Mouse (Mus musculus): ENCODE results near the gene Nmi. TPM values are rescaled to one million over a fixed set of nuclear protein-coding genes. Genes with fewer than 3 reads are reported as not detected.

Gene Nmi
- polyA plus RNA-seq, 1 experiment, result not detected

- no peaks in the 10 kb centered on the region for H3K27me3 ChIP-seq (ENCODE audit: control insufficient read depth)
- H3K4me3 ChIP-seq (replicated peaks), result peak within 1 kb of the TSS; percentile 70
- peaks cover 29% of the 10 kb centered on the region for H3K36me3 ChIP-seq (ENCODE audit: control insufficient read depth)
- TF ChIP-seq GATA1 (IDR thresholded peaks at IDR 0.05; ENCODE audit: low read length), result no peak
- TF ChIP-seq TAL1 (IDR thresholded peaks at IDR 0.05; ENCODE audit: low read length), result no peak
- H3K4me1 ChIP-seq (ENCODE audit: control insufficient read depth), result peaks cover 74% of the 10 kb centered on the region
- peaks cover 5% of the 10 kb centered on the region for H3K9me3 ChIP-seq (ENCODE audit: control insufficient read depth, low read length)
These were observed 38.5 kb downstream of the Nmi start, which contains the start of gene Rbm43 for GRCm38 (mm10) chr2:51934574-51935334. TSS of gene Rbm43 (minus strand) at chr2:51935163.

DNA sequence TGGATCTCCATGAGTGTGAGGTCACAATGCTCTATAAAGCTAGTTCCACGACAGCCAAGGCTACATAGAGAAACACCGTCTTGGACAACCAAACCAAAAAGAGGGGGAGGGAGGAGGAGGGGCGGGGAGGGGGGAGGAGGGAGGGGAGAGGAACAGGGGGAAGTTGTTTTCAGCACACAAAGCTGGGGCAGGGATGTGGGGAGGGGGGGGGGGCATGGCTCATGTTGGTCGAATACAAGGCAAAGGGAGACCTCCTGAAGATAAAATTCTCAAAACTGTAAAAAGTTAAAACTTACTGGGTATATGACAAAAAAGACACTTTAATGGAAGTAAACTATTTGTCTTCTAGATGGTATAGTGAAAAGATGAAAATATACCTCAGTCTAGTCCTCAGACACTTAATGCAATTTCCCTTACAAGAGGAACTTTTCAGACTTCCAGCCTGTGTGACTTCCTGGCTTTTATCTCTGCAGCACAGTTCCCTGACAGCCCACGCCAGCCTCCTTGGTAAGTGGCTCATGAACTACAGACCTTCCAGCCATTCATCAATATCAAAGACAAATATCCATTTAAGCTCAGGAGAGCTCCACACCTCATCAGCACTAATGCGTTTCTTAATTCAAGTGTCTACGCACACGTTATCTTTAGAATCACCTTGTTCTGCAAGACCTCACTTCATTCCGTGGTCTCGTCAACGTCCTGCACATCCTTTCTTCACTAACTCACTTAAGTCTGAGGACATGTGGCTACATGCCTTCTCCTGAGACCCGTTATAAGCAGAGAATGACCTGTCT is 39.8 kb downstream of the Nmi start:
- Histone ChIP-seq H3K27me3 (ENCODE audit: control insufficient read depth) (no peaks in the 10 kb centered on the region), H3K4me1 (ENCODE audit: control insufficient read depth) (peaks cover 62% of the 10 kb centered on the region), H3K36me3 (ENCODE audit: control insufficient read depth) (peaks cover 37% of the 10 kb centered on the region), H3K9me3 (ENCODE audit: control insufficient read depth, low read length) (peaks cover 5% of the 10 kb centered on the region), H3K4me3 (replicated peaks) (peak overlapping the region; percentile 70)
- TF ChIP-seq TAL1 (IDR thresholded peaks at IDR 0.05; ENCODE audit: low read length), result no peak
- no peak; the same call in 1 of the 2 replicates for TF ChIP-seq GATA1 (IDR thresholded peaks at IDR 0.05; ENCODE audit: low read length)

- Histone ChIP-seq H3K27me3 (ENCODE audit: control insufficient read depth) (no peaks in the 10 kb centered on the region), H3K36me3 (ENCODE audit: control insufficient read depth) (peaks cover 55% of the 10 kb centered on the region), H3K4me1 (ENCODE audit: control insufficient read depth) (peaks cover 42% of the 10 kb centered on the region), H3K9me3 (ENCODE audit: control insufficient read depth, low read length) (peaks cover 5% of the 10 kb centered on the region), H3K4me3 (replicated peaks) (no peak overlapping the region)
- TF ChIP-seq TAL1 (IDR thresholded peaks at IDR 0.05; ENCODE audit: low read length) (no peak), GATA1 (IDR thresholded peaks at IDR 0.05; ENCODE audit: low read length) (no peak)
These were observed 42.1 kb downstream of the Nmi start for GRCm38 (mm10) chr2:51931241-51931640.

DNA sequence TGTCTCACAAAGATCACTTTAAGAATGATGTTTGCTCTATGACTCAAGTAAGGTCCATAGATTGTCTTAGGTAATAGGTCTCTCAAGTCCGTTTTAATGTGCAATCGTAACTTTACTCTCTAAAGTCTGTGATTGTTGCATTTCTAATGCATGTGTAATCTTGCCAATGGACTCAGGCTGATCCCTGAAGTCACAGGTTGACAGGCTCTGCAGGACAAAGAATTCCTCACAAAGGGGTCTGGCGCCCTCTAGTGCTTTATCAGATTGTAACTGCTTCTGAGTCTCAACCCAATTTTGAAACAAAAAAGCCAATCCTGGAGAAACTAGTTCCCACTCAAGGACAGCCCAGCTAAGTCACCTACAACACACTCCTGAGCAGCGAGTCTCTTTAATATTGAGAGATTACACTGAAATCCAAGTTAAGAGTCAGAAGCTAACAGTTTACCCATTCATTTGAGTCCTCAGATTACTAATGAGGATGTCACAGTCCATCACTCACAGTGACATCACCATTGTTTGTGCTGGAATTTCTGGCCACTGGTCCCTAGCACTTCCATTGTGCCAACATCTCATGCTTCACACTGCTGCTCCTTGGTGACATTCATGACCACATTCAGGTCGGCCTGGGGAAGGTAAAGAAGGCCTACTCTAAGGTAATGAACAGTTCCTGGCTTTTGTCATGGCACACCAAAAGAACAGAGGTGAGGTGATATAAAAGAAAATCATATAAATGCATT is 58.2 kb downstream of the Nmi start:
- Histone ChIP-seq H3K9me3 (ENCODE audit: control insufficient read depth, low read length) (no peaks in the 10 kb centered on the region), H3K27me3 (ENCODE audit: control insufficient read depth) (no peaks in the 10 kb centered on the region), H3K36me3 (ENCODE audit: control insufficient read depth) (no peaks in the 10 kb centered on the region), H3K4me3 (replicated peaks) (no peak overlapping the region), H3K4me1 (ENCODE audit: control insufficient read depth) (no peaks in the 10 kb centered on the region)
- no peak for TF ChIP-seq TAL1 (IDR thresholded peaks at IDR 0.05; ENCODE audit: low read length)
- TF ChIP-seq GATA1 (IDR thresholded peaks at IDR 0.05; ENCODE audit: low read length), result no peak

- Histone ChIP-seq H3K36me3 (ENCODE audit: control insufficient read depth) (no peaks in the 10 kb centered on the region), H3K9me3 (ENCODE audit: control insufficient read depth, low read length) (no peaks in the 10 kb centered on the region), H3K4me3 (replicated peaks) (no peak overlapping the region), H3K27me3 (ENCODE audit: control insufficient read depth) (no peaks in the 10 kb centered on the region), H3K4me1 (ENCODE audit: control insufficient read depth) (no peaks in the 10 kb centered on the region)
- TF ChIP-seq GATA1 (IDR thresholded peaks at IDR 0.05; ENCODE audit: low read length) (no peak), TAL1 (IDR thresholded peaks at IDR 0.05; ENCODE audit: low read length) (no peak)
These were observed 58.8 kb downstream of the Nmi start for GRCm38 (mm10) chr2:51914532-51914931.

DNA sequence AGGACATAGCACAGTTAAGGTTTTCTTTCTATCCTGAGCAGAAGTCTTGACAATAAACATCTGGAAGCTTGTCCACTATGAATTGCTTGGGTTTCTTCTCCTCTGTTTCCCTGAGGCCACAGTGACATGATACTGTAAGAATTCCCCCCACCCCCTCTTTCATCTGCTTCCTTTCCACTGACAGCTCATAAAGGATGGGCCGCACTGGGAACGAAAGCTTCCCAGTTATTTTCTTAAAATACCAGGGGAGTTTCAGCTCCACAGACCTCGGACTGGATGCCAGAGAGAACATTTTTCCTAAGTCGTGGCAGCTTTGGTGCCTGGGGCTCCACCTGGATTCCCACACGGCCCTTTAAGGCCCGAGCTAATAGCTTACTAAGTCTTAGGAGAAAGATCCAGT is 60.6 kb downstream of the Nmi start:
- TF ChIP-seq TAL1 (IDR thresholded peaks at IDR 0.05; ENCODE audit: low read length) (no peak), GATA1 (IDR thresholded peaks at IDR 0.05; ENCODE audit: low read length) (no peak)
- H3K36me3 ChIP-seq (ENCODE audit: control insufficient read depth), result no peaks in the 10 kb centered on the region
- H3K27me3 ChIP-seq (ENCODE audit: control insufficient read depth), result no peaks in the 10 kb centered on the region
- no peaks in the 10 kb centered on the region for H3K9me3 ChIP-seq (ENCODE audit: control insufficient read depth, low read length)
- no peak overlapping the region for H3K4me3 ChIP-seq (replicated peaks)
- H3K4me1 ChIP-seq (ENCODE audit: control insufficient read depth), result no peaks in the 10 kb centered on the region

GRCm38 (mm10) chr2:51911864-51912263 is 61.4 kb downstream of the Nmi start:
- TF ChIP-seq GATA1 (IDR thresholded peaks at IDR 0.05; ENCODE audit: low read length) (no peak), TAL1 (IDR thresholded peaks at IDR 0.05; ENCODE audit: low read length) (no peak)
- no peaks in the 10 kb centered on the region for H3K4me1 ChIP-seq (ENCODE audit: control insufficient read depth)
- no peak overlapping the region for H3K4me3 ChIP-seq (replicated peaks)
- no peaks in the 10 kb centered on the region for H3K36me3 ChIP-seq (ENCODE audit: control insufficient read depth)
- H3K27me3 ChIP-seq (ENCODE audit: control insufficient read depth), result no peaks in the 10 kb centered on the region
- no peaks in the 10 kb centered on the region for H3K9me3 ChIP-seq (ENCODE audit: control insufficient read depth, low read length)

GRCm38 (mm10) chr2:51907538-51908110 is 65.7 kb downstream of the Nmi start:
- Histone ChIP-seq H3K36me3 (ENCODE audit: control insufficient read depth) (no peaks in the 10 kb centered on the region), H3K27me3 (ENCODE audit: control insufficient read depth) (no peaks in the 10 kb centered on the region), H3K4me1 (ENCODE audit: control insufficient read depth) (no peaks in the 10 kb centered on the region), H3K4me3 (replicated peaks) (no peak overlapping the region), H3K9me3 (ENCODE audit: control insufficient read depth, low read length) (no peaks in the 10 kb centered on the region)
- TF ChIP-seq TAL1 (IDR thresholded peaks at IDR 0.05; ENCODE audit: low read length) (no peak), GATA1 (IDR thresholded peaks at IDR 0.05; ENCODE audit: low read length) (no peak)

Data from erythroblast, embryonic 14.5 days (primary cell).